Mouse (Mus musculus): Measurements from ENCODE around the gene Bhmt2.

DNA sequence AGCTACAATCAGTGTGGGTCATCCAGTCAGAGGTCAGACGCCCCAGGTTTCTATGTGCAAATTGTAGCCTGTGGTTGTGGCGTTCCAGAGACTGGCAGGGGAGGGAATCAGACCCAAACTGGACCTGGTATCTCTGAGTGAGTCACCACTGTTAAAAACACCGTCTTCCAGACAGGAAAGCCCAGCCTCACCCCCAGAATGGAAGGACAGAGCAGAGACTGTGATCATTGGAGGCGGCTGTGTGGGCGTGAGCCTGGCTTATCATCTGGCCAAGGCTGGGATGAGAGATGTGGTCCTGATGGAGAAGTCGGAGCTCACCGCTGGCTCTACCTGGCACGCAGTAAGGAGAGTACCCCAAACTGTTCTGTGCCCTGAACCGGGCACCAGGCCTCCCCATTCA lies 2.8 kb upstream of the Bhmt2 start:
- TF ChIP-seq CTCF (IDR thresholded peaks at IDR 0.05; ENCODE audit: extremely low read depth, insufficient read length, insufficient replicate concordance, low read depth, low read length) = no peak
- TF ChIP-seq POLR2A (IDR thresholded peaks at IDR 0.05; ENCODE audit: low read depth, low read length) = no peak
